In the genomic region with DNA sequence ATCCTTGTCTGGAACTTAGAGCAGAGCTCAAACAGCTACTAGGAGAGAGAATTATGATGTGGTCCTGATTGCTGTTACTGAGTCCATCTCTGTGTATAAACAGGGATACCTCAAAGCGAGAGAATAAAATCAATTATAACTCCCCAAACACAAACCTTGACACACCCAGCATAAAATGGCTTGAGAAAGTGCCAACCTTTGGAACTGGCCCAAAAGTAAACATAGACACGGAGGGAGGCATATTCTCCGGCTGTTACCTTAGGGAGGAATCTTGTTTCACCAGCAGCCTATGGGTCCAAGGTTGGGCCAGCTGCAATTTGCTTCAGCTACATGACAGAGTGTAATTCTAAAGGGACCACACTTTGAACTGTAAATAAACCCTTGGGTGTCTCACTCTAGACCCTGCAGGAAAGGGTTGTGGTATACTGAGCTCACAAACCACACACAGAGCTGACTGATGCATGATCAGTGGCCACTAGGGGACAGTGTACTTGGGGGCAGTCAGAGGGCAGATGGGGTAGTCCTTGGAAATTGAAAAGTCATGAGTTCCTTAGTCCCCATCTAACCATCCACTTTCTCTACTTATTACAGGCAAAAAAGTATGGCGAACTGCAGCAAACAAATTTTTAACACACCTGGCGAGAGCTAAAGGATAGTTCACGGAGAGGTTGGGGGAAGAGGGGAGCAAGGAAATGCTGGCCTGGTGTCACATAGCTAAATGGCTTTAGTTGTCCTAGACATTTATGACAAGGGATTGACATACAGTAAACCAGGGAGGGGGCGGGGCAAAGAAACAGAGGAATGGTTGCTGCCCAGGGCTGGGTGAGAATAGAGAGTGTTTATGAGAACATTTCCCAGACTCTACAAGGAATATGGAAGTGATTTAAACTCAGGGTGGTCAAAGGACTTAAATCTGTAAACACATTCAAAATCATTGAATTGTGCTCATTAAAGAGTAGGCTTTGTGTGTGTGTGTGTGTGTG, we compare ENCODE assay signal across 10 mouse cellular contexts. TPM values are rescaled to one million over a fixed set of nuclear protein-coding genes. Genes with fewer than 3 reads are reported as not detected.
DNase-seq lines count a peak whose midpoint lies in the region; ATAC-seq and TF ChIP-seq lines count a peak whose summit lies in the region.
"Had no signal": no experiment of that assay in that cellular context is flagged by ENCODE, and none has a peak within 500 bp of the region (broad histone marks: within the 10 kb centered on the region; RNA-seq: fewer than 3 reads in every experiment).

No protein-coding gene starts in this region.

- H3K4me3 ChIP-seq in kidney, embryonic 15.5 days (replicated peaks): no peak overlapping the region
- H3K4me3 ChIP-seq in G1E (ENCODE audit: low read depth, low read length): no peak overlapping the region
- H3K4me3 ChIP-seq in intestine, embryonic 15.5 days (replicated peaks): no peak overlapping the region
- H3K4me3 ChIP-seq: megakaryocyte, embryonic 14.5 days had no signal

- H3K9ac ChIP-seq in kidney, embryonic 15.5 days: no peak overlapping the region
- no peak overlapping the region for H3K9ac ChIP-seq in intestine, embryonic 15.5 days

- no peak overlapping the region for H3K4me2 ChIP-seq in kidney, embryonic 15.5 days
- no peak overlapping the region for H3K4me2 ChIP-seq in intestine, embryonic 15.5 days (replicated peaks)

- H3K4me1 ChIP-seq in kidney, embryonic 15.5 days: 0 out of 2 replicates have a peak, but pooled peaks cover 4% of the 10 kb centered on the region
- peaks cover 5% of the 10 kb centered on the region; the same call in 1 of the 2 replicates for H3K4me1 ChIP-seq in G1E (ENCODE audit: insufficient read depth, low read depth, low read length)
- H3K4me1 ChIP-seq in intestine, embryonic 15.5 days (replicated peaks): no peaks in the 10 kb centered on the region; the same call in 1 of the 2 replicates

- H3K27me3 ChIP-seq in kidney, embryonic 15.5 days: no peaks in the 10 kb centered on the region
- no peaks in the 10 kb centered on the region for H3K27me3 ChIP-seq in G1E (ENCODE audit: insufficient read depth, low read length)
- no peaks in the 10 kb centered on the region for H3K27me3 ChIP-seq in intestine, embryonic 15.5 days (replicated peaks)
- H3K27me3 ChIP-seq: megakaryocyte, embryonic 14.5 days had no signal

- WGBS in kidney, embryonic 15.5 days: 64% methylated on average over 7 of the region's 7 CpGs
- 48% methylated on average over 7 of the region's 7 CpGs for WGBS in intestine, embryonic 15.5 days

- DNase-seq in kidney, postnatal 36 days: peak; percentile 19 to 44
- DNase-seq in G1E (ENCODE audit: low spot score): no peak
- DNase-seq in retina, postnatal 1 day: no peak
- no peak for DNase-seq in embryo, embryonic 9.5 days (ENCODE audit: extremely low spot score)
- DNase-seq: cerebellum, postnatal 36 days; heart, postnatal 10 days had no signal

- TF ChIP-seq CTCF in G1E (IDR thresholded peaks at IDR 0.05; ENCODE audit: low read depth, low read length): peak; percentile 67; the same call in 1 of the 2 replicates

- no peak for ATAC-seq in kidney, embryonic 15.5 days (replicated peaks; ENCODE audit: low FRiP score)
- ATAC-seq in G1E (ENCODE audit: extremely low read depth, insufficient number of reproducible peaks, low FRiP score, poor library complexity, severe bottlenecking): no peak
- ATAC-seq in intestine, embryonic 15.5 days: peak; percentile 93
- peak; percentile 63 for ATAC-seq in megakaryocyte-erythroid progenitor cell, adult 5-6 weeks (replicated peaks; ENCODE audit: low FRiP score, low TSS enrichment, poor library complexity, severe bottlenecking)

- no peaks in the 10 kb centered on the region for H3K36me3 ChIP-seq in kidney, embryonic 15.5 days
- H3K36me3 ChIP-seq in G1E (replicated peaks): peaks cover 86% of the 10 kb centered on the region
- H3K36me3 ChIP-seq in intestine, embryonic 15.5 days: no peaks in the 10 kb centered on the region

- H3K9me3 ChIP-seq in kidney, embryonic 15.5 days (replicated peaks): no peaks in the 10 kb centered on the region
- no peaks in the 10 kb centered on the region for H3K9me3 ChIP-seq in G1E (replicated peaks)
- H3K9me3 ChIP-seq in intestine, embryonic 15.5 days: no peaks in the 10 kb centered on the region
- H3K9me3 ChIP-seq: megakaryocyte, embryonic 14.5 days had no signal

- H3K27ac ChIP-seq in kidney, embryonic 15.5 days: no peak overlapping the region
- H3K27ac ChIP-seq in intestine, embryonic 15.5 days: peak overlapping the region; percentile 46

RNA-seq across cellular contexts. Expression of gene Slc22a23, which starts 45.3 kb away (rescaled TPM):
- polyA plus RNA-seq in kidney, embryonic 15.5 days (2015; fragmentation: Nextera tagmentation; extraction: Ambion mirVana): 2.4 and 2.6 TPM in 2 replicates
- total RNA-seq in G1E (2014; fragmentation: Nextera tagmentation): 24.9 and 68.0 TPM in 2 replicates
- 14.7 and 18.0 TPM in 2 replicates for total RNA-seq in G1E (2017)
- polyA plus RNA-seq in G1E (2012): 43.8 and 49.3 TPM in 2 replicates
- polyA plus RNA-seq in intestine, embryonic 15.5 days (2015; fragmentation: Nextera tagmentation; extraction: Ambion mirVana): 3.2 and 3.3 TPM in 2 replicates
- 27.6 and 29.1 TPM in 2 replicates for total RNA-seq in megakaryocyte-erythroid progenitor cell, adult 5-6 weeks (2014; fragmentation: Nextera tagmentation)
- total RNA-seq in megakaryocyte-erythroid progenitor cell, adult 5-6 weeks (2017): 20.3 and 35.5 TPM in 2 replicates

Comparison
In these comparisons a context has a peak if more than half of its experiments do, and no peak if none do; other contexts are left out.
1. DNase-seq: peak in kidney, postnatal 36 days (2 of 2); none in G1E (single experiment), retina, postnatal 1 day (single experiment) and embryo, embryonic 9.5 days (single experiment).
2. ATAC-seq: peak in intestine, embryonic 15.5 days (single experiment) and megakaryocyte-erythroid progenitor cell, adult 5-6 weeks (single experiment); none in kidney, embryonic 15.5 days (single experiment) and G1E (single experiment).
3. RNA of gene Slc22a23, which starts 45.3 kb away (polyA plus RNA-seq): 43.8 to 49.3 TPM in G1E; 3.2 to 3.3 TPM in intestine, embryonic 15.5 days and 2.4 to 2.6 TPM in kidney, embryonic 15.5 days; every median in the first group is over 10 times any median in the second.